Mouse (Mus musculus) thymus, postnatal 14 days (tissue): ENCODE measurements around the gene Eno2.
"Not testable (repeated sequence)": the region's sequence is repeated elsewhere in the genome, so short reads cannot be mapped to it uniquely, and the experiment has no call there.

Source experiments
- DNase-seq: peaks from one replicate; pipeline ENCODE4 v3.0.0; 2021

Eno2 gene

GRCm38 (mm10) chr6:124805341-124806321, 36.2 kb upstream of the Eno2 start:
- peak; percentile 77 for DNase-seq

GRCm38 (mm10) chr6:124804341-124804740, 34.9 kb upstream of the Eno2 start:
- DNase-seq: no peak

DNA sequence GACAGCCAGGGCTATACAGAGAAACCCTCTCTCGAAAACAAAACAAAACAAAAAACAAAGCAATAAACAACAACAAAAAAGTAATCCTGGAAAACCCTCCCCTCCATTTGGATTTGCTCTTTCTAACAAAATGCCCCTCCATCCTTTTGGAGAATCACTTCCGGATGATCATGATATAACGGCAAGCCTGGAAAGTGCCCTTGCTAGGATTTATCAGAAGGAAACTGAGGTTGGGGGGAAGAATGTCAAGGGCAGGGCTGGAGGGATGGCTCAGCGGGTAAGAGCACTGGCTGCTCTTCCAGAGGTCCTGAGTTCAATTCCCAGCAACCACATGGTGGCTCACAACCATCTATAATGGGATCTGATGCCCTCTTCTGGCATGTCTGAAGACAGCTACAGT, 34.2 kb upstream of the Eno2 start:
- DNase-seq: not testable (repeated sequence)

DNA sequence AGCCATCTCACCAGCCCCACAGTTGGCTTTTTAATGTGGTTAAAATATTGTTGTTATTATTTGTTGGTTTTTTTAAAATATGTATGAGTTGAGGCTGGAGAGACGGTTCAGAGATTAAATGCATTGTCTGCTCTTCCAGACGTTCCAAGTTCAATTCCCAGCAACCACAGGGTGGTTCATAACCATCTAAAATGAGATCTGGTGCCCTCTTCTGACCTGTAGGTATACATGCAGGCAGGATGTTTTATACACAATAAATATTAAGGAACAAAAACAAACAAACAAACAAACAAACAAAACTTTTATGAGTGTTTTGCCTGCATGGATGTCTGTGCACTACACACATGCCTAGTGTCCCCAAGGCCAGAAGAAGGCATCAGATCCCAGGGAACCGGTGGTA, 33.6 kb upstream of the Eno2 start:
- no peak for DNase-seq

GRCm38 (mm10) chr6:124802400-124802799, 32.9 kb upstream of the Eno2 start:
- DNase-seq: not testable (repeated sequence)

- DNase-seq: no peak
These were observed 26.7 kb upstream of the Eno2 start for GRCm38 (mm10) chr6:124796200-124796599.

- no peak for DNase-seq
These were observed 26.3 kb upstream of the Eno2 start for GRCm38 (mm10) chr6:124795781-124796180.

- DNase-seq: no peak
These were observed 22.4 kb upstream of the Eno2 start for GRCm38 (mm10) chr6:124791911-124792310.

GRCm38 (mm10) chr6:124790121-124790520, 20.6 kb upstream of the Eno2 start:
- DNase-seq: no peak

DNA sequence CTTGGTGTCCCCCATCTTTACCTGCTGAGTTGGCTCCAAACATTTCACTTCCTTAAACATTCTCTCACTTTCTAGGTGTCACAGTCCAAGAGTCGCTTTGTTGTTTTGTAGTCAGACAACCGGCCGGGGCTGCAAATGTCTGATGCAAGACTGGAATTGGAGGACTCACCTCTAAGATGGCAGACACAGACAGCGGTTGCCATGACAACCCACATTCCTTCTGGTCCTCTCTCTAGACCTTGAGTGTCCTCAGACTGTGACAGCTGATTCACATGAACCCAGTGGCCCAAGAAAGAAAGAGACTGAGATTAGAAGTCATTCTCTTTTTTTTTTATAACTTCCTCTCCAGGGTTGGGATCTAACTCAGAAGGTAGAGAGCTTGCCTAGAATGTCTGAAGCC, 20.0 kb upstream of the Eno2 start:
- DNase-seq: no peak

GRCm38 (mm10) chr6:124787722-124788121, 18.2 kb upstream of the Eno2 start:
- DNase-seq: no peak

GRCm38 (mm10) chr6:124786756-124787420, 17.4 kb upstream of the Eno2 start:
- no peak for DNase-seq

DNA sequence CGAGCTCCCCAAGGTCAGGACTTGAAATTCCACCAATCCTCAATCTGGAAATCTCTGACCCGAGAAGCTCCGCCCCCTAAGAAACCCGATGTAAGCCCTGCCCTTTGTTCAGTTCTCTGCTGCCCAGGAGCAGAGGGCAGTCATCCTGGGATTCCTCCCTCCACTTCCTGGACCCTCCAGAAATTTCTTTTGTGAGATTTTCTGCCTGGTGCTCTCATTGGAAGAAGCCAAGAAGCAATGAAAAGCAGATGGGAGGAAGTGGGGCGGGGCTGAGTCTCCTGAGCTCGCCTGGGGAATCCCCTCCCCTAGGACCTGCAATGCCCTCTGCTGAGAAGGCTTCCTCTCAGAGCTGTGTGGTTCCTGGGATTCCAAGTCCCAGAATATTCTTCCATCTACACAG, 13.0 kb upstream of the Eno2 start:
- peak; percentile 73 for DNase-seq

DNA sequence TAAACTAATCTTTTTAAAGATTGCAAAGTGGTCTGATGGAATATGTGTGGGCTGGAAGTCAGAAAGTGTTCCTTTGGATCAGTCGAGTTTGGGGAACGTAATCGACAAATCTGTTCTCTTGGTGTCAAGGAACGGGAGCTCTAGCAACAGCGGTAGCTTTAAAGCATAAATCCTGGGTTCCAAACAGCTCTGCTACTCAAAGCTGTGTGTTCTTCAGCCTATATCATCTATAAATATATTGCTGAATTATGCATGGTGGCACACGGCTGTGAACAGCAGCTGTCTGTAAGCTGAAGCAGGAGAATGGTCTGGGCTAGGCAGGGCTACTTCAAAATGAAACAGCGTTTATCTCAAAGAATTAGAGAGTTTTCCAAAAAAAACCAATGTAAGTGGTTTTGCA, 11.4 kb upstream of the Eno2 start:
- DNase-seq: no peak

DNA sequence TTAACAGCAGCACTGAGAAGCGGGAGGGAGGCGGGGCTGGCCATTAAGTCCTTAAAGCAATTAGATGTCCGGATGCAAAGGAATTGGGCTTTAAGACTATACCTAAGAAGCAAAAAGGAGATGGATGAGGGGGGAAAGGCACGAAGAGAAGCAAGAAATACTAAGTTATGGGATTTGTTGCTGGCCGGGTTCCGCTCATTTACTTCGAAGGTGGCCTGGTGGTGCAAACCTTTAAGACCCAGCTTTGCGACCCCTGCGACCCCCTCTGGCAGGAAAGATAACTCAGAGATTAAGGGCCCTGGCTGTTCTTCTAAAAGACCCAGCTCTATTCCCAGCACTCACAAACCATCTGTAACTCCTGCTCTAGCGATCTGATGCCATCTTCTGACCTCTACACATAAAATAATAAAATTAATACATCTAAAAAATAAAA, 10.5 kb upstream of the Eno2 start:
- peak; percentile 37 for DNase-seq

DNA sequence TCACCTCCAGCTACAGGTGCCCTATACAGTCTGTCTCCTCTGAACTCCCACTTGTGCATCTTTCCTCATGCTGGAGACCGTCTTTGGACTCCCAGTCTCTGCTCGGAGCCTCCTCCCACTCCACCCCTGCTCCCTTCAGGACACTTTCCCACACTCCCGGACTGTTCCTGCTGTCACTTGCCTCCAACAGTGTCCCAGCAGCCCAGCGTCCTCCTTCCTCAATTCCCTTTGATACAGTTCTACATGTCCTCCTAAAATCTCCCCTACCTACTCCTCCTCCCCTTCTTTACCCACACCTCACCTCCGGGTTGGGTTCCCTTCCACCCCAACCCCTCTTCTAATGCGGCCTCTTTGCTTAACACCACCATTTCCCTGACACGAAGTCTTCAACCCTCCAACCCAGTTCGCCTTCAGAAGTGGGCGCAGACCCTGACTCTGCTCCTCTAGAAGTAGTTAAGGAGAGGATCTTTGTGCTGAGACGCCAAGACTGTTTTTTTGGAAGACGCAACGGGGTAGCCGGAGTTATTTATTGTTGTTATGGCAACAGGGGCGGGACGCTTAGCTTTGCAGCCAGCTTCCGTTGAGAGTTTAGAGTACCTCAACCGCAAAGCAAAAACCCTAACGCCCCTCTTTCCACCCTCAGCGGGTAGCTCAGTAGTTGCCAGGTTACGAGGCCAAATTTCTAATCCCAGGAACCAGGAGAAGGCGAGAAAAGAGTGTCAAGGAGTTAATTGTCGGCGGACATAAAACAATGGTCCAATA, 9.9 kb upstream of the Eno2 start, which contains the start of gene Lrrc23:
Lrrc23 (minus strand) TSS at position 506 of the 762 bp plus-strand sequence.
- DNase-seq: peak; percentile 85

DNA sequence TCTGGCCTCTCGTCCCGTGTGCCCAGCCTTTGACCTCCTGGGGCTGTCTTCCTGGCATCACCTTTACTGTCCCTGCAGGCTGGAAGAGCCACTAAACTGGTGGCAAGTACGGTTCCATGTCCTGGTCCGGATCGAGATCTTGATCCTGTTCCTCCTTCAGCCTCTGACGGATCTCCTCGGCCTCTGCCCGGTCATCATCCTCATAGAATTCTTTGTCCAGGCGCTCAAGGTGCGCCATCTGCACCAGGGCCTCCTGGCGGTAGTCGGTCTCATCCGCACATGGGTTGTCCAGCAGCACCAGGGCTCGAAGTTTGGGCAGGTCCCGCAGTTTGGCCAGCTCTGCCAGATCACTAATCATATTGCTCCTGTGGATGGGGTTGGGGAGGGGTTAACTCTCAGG, 1.0 kb upstream of the Eno2 start:
- no peak for DNase-seq

- DNase-seq: no peak
These were observed 540 bp upstream of the Eno2 start for GRCm38 (mm10) chr6:124770013-124770412.

DNA sequence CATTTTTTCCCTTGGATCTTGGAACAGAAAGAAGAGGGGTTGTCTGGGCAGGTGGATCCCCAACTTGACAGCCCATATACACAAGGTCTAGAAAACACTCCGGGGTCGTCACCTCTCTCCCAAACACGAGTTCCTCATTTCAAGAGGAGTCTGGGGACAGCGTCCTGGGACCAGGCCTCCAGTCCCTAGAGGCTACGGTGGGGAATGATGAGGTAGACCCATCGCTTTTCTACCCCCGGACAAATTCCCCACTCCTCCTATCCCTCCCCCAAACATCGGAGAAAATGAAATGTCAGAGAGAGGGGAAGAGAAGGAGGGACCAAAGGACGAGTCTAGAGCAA, 799 bp downstream of the Eno2 start:
- no peak for DNase-seq

GRCm38 (mm10) chr6:124767920-124768703, 1.4 kb downstream of the Eno2 start:
- peak; percentile 39 for DNase-seq

- DNase-seq: no peak
These were observed 1.9 kb downstream of the Eno2 start for GRCm38 (mm10) chr6:124767536-124767919.

DNA sequence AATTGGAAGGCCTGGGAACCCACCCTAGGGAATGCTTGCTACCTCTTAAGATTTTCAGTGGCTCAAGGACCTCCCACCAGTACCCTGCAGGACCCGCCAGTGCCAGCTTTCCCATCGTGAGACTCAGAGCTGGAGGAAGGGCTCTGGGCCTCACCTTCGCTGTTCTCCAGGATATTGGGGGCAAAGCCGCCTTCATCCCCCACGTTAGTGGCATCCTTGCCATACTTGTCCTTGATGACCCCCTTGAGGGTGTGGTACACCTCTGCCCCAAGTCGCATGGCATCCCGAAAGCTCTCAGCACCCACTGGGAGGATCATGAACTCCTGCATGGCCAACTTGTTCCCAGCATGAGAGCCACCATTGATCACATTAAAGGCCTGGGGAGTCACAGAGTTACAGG, 3.5 kb downstream of the Eno2 start:
- no peak for DNase-seq

- peak; percentile 91 for DNase-seq
These were observed 10.2 kb downstream of the Eno2 start for GRCm38 (mm10) chr6:124759259-124759658.
